Mouse (Mus musculus): ENCODE measurements at regions not wholly inside any gene's neighbourhood (a gene's known extent, or its start where the extent isn't known, plus 50 kb on each side); places are given as distances from the start of the nearest gene placed in this dataset.

DNA sequence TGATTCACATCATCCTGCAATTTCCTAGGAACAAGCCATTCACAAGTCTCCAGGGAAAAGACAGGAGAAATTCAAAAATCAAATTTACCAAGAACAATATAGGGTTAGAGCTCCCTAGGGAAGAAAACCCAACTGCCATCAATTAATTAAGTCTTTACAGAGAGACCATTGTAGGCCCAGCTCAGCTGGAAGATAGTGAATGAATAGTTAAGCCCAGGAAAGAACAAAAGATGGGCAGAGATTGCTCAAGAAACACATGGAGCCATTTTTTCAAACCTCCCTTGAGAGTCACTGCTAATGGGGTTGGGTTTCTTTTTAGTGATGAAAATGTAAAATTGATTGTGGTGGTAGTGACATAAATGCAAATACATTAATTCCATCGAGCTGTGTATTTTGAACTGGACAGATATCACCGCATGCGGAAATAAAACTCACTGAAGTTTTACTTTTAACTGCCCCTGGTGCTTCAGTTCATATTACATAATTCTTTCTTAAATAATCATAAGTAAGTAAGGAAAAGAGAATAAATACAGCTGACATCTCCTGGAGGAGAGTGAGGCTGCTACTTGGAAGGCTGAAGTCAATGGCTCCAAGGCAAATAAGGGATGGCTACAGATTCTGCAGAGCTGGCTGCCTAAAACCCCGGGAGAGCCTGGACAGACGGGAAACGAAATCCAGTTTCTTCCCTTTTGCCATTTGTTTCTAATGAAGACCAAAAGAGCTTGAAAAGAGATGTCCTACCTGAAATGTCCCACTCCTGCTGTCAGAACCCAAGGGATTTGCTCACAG, 106.5 kb downstream of the Fzd1 start:
- TF ChIP-seq CTCF (IDR thresholded peaks at IDR 0.05) (no peak), POLR2A (IDR thresholded peaks at IDR 0.05; ENCODE audit: insufficient read depth, low read depth, low read length) (no peak)
